Mouse (Mus musculus) kidney, postnatal 14 days (tissue): ENCODE results near the gene Cacng8.

Source experiments
- DNase-seq: peaks from one replicate; pipeline ENCODE4 v3.0.0; 2022; ENCODE audit warnings: mixed read lengths

The Cacng8 gene

DNA sequence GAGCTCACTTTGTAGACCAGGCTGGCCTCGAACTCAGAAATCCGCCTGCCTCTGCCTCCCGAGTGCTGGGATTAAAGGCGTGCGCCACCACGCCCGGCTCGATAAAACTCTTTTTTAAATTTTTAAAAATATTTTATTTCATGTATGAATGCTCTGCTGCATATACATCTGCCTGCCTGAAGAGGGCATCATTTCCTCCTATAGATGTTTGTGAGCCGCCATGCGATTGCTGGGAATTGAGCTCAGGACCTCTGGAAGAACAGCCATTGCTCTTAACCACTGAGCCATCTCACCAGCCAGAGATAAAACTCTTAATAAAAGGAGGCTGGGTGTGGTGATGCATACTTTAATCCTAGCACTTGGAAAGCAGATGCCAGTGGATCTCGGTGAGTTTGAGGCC lies 49.5 kb downstream of the Cacng8 start:
- no peak for DNase-seq

DNA sequence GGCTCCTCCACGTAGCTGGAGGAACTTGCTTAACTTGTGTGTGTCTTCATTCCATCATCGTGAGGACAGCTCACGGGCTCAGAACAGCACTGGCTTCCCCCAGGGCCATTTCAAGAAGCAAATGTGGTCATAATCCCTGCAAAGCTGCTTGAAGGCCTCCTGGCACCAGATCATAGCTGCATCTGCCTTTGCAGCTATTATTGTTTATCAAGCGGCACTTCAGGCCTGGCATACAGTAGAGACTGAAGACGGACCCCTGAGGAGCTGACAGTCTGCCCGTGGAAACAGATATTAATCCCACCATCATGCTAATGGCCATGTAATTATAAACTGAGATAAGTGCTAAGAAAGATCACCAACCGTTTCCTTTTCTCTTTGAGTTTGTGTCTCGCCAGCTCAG lies 50.0 kb downstream of the Cacng8 start:
- no peak for DNase-seq

DNA sequence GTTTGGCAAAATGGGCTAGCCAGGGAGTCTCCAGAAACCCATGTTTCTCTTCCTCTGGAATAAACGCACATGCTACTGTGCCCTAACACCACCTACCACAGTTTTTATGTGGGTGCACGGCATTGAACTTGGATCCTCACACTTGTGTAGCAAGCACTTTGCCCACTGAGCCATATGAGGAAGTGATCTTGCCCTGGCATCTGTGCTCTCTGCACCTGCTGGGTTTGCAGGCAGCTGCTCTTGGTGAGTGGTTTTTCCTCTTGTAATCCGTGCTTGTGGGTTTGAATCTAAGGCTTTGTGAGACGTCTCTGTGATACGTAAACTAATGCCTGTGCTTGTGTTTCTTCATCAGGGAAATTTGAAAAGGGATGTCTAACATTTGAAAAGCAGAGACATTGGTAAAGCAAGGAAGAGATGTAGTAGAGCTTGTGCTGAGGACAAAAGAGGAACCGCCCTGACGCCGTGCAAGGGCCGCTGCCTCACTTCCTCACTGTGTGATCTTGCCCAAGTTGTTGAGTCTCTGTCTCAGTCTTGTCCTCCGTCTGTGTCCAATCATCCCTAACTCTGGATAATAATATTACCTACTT lies 52.1 kb downstream of the Cacng8 start:
- DNase-seq = no peak

DNA sequence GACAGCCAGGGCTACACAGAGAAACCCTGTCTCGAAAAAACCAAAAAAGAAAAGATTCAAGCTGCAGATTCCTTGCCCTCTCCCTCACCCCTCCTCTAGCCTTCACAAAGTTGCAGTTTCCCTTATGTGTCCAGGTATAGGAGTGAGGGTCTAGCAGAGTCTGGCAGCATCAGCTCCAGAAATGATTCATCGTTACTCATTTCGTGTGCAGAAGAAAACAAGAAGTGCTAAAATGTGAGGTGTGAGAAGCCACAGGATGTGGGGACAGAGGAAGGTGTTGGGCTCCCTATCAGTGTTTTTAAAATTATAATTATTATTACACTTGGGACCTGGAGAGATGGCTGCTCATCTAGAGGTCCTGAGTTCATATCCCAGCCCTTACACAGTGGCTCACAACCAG lies 54.2 kb downstream of the Cacng8 start:
- DNase-seq = no peak

DNA sequence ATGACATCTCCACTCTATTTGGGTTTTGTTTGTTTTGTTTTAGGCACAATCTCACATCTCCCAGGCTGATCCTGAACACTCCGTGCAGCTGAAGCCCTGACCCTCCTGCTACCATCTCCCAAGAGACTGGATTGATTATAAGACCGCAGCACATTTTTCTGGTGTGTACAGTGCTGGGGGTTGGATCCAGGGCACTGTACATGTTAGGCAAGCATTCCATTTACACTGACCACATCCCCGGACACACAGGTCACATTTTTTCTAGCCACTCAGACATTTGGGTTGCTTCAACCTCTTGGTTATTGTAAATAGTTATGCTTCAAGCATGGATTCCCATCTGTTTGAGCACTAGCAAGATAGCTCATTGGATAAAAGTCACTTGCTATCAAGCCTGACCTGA lies 56.1 kb downstream of the Cacng8 start:
- peak; percentile 18 for DNase-seq

DNA sequence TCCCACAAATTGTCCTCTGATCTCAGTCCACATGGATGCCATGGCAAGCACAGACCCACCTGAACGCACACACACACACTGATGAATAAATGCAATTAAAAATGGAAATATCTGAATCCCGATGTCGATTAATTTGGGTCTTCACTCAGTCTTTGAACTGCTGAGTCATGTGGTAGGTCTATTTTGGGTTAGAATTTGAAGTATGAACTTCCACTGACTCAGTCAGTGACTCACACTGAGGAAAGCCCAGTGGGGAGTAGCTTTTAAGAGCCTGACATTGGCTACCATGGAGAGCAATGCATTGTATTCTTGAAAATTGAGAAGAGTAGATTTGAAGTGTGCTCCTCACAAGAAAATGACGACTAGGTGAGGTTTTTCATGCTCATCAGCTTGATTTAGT lies 56.5 kb downstream of the Cacng8 start:
- DNase-seq = no peak

- peak; percentile 74 for DNase-seq
These were observed 58.4 kb downstream of the Cacng8 start for GRCm38 (mm10) chr7:3448737-3449454.

DNA sequence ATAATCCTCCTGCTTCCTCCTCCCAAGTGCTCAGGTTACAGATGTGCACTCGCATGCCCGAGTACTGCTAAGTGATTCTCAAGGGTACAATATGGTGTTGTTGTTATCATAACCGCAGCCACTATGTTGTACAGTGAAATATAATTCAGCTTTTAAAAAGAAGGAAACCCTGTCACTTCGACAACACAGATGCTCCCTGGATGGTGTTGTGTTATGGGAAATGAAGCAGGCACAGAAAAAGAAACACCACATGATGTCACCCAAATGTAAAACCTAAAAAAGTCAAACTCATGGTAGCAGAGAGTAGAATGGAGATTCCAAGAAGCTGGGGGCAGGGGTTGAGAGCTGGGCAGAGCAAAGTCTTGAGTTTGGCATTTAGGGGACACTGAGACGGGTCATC lies 60.2 kb downstream of the Cacng8 start:
- no peak for DNase-seq

DNA sequence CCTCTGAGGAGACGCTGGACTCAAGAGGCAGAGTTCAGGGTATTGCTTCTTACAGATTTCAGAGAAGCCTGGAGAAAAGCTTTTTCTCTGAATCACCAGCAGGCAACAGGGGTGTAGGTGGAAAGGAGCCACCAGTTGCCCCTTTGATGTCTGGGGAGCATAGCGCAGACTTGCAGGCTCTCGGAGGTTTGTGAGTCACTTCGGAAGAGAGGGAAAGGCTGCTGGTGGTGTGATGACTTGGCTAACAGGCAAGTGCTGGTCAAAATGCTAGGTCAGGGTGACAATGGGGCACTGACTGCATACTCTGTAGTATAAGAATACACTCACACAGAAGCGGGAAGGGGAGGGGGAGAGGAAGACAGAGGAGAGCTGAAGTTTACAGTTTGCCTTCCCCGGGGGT lies 60.7 kb downstream of the Cacng8 start:
- DNase-seq = no peak

- no peak for DNase-seq
These were observed 62.5 kb downstream of the Cacng8 start for GRCm38 (mm10) chr7:3452821-3453485.

- no peak for DNase-seq
These were observed 63.2 kb downstream of the Cacng8 start for GRCm38 (mm10) chr7:3453486-3454183.

- no peak for DNase-seq
These were observed 66.8 kb downstream of the Cacng8 start for GRCm38 (mm10) chr7:3457111-3457840.

DNA sequence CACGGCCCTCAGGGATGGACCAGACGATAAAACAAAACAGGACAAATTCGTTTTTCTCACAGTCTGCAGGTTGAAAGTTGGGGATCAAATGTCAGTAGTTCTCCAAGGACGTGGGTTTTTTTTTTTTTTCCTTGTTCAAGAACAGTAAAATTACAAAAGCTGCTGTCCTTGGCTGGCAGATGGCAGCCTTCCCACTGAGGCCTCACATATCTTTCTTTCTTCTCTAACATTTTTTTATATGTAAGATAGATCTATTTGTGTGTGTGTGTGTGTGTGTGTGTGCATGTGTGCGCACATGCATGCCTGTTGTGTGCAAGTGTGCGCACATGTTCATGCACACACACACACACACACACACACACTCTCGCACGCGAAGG lies 67.3 kb downstream of the Cacng8 start:
- no peak for DNase-seq

DNA sequence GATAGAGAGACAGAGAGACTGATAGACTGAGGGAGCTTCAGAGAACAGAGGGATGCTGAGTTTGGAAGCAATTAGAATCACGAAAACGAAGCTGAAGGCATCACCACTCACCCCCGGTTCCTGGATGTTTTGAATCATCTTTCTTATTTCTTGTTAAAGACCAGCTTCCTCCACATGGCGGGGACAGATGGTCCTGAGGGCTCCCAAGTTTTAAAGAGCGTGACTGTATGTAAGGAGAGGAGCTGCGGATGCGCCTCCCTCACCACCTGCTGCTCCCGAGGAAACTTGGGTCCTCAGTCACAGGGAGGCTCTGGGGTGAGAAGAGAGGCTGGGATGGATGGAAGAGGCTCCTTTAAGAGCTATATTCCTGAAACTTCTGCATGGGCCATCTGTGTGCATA lies 69.8 kb downstream of the Cacng8 start:
- no peak for DNase-seq

- no peak for DNase-seq
These were observed 72.8 kb downstream of the Cacng8 start for GRCm38 (mm10) chr7:3463306-3463705.
